In genomic region chr14:46800684-46801345, GRCm38 (mm10) we compare ENCODE assay signal across 20 mouse cellular contexts. TPM values are rescaled to one million over a fixed set of nuclear protein-coding genes. Genes with fewer than 3 reads are reported as not detected.
DNase-seq lines count a peak whose midpoint lies in the region; ATAC-seq and TF ChIP-seq lines count a peak whose summit lies in the region.
"Had no signal": no experiment of that assay in that cellular context is flagged by ENCODE, and none has a peak within 500 bp of the region (broad histone marks: within the 10 kb centered on the region; RNA-seq: fewer than 3 reads in every experiment).

No protein-coding gene starts in this region.

- no peaks in the 10 kb centered on the region for H3K4me1 ChIP-seq in limb, embryonic 14.5 days (ENCODE audit: control insufficient read depth, insufficient read depth, low read length)
- no peaks in the 10 kb centered on the region for H3K4me1 ChIP-seq in limb, embryonic 10.5 days
- H3K4me1 ChIP-seq: embryonic facial prominence, embryonic 12.5 days; forebrain, embryonic 15.5 days; limb, embryonic 13.5 days; neural tube, embryonic 13.5 days had no signal

- H3K36me3 ChIP-seq in limb, embryonic 14.5 days (ENCODE audit: control insufficient read depth, insufficient read depth, low read length) = 0 out of 2 replicates have a peak, but pooled peaks cover 3% of the 10 kb centered on the region
- H3K36me3 ChIP-seq in limb, embryonic 10.5 days = peaks cover 17% of the 10 kb centered on the region
- H3K36me3 ChIP-seq: forebrain, embryonic 15.5 days had no signal

- DNase-seq in limb, embryonic 14.5 days (ENCODE audit: low spot score) = peak; percentile 13
- DNase-seq in limb, embryonic 10.5 days (ENCODE audit: low spot score) = no peak
- DNase-seq in 3T3-L1 (ENCODE audit: low read depth, low spot score) (peak; percentile 73), ES-CJ7 (ENCODE audit: low read depth, low spot score) (peak; percentile 18)
- no peak for DNase-seq in right cerebral cortex, postnatal 10 days (ENCODE audit: low spot score in 2 of 2)
- no peak for DNase-seq in gastrocnemius, adult 18-20 months (ENCODE audit: low spot score)
- DNase-seq: adrenal gland, postnatal 25 days; cerebellum, postnatal 25 days; heart, postnatal 4 days; layer of hippocampus, postnatal 36 days; thymus, adult 2 months had no signal

- no peak overlapping the region for H3K9ac ChIP-seq in limb, embryonic 14.5 days (ENCODE audit: low read depth, low read length, severe bottlenecking)
- H3K9ac ChIP-seq: embryonic facial prominence, embryonic 12.5 days; forebrain, embryonic 15.5 days; heart, embryonic 12.5 days; limb, embryonic 13.5 days; neural tube, embryonic 13.5 days had no signal

- no peak for ATAC-seq in limb, embryonic 14.5 days (ENCODE audit: low FRiP score, low read depth)
- peak; percentile 98 for ATAC-seq in erythroid progenitor cell, adult 5-6 weeks (replicated peaks; ENCODE audit: low FRiP score, poor library complexity, severe bottlenecking)
- ATAC-seq: forebrain, embryonic 15.5 days; inflammation-experienced regulatory T-cells, adult 6 months had no signal

- H3K27ac ChIP-seq in limb, embryonic 14.5 days (replicated peaks; ENCODE audit: low read depth, low read length) = no peak overlapping the region
- no peak overlapping the region for H3K27ac ChIP-seq in limb, embryonic 10.5 days
- H3K27ac ChIP-seq: embryonic facial prominence, embryonic 12.5 days; forebrain, embryonic 15.5 days; limb, embryonic 13.5 days; macrophage; neural tube, embryonic 13.5 days had no signal

- no peaks in the 10 kb centered on the region for H3K27me3 ChIP-seq in limb, embryonic 14.5 days (ENCODE audit: control insufficient read depth, insufficient read depth, low read length)
- H3K27me3 ChIP-seq in limb, embryonic 10.5 days (ENCODE audit: low read depth, poor library complexity, severe bottlenecking) = no peaks in the 10 kb centered on the region
- H3K27me3 ChIP-seq: embryonic facial prominence, embryonic 12.5 days; forebrain, embryonic 15.5 days; heart, embryonic 12.5 days; limb, embryonic 13.5 days; neural tube, embryonic 13.5 days had no signal

- no peak overlapping the region for H3K4me3 ChIP-seq in limb, embryonic 14.5 days (replicated peaks; ENCODE audit: low read length)
- H3K4me3 ChIP-seq in limb, embryonic 10.5 days = no peak overlapping the region
- H3K4me3 ChIP-seq: embryonic facial prominence, embryonic 12.5 days; forebrain, embryonic 15.5 days; heart, embryonic 12.5 days; limb, embryonic 13.5 days; neural tube, embryonic 13.5 days had no signal

- TF ChIP-seq POLR2A in limb, embryonic 14.5 days (IDR thresholded peaks at IDR 0.05; ENCODE audit: borderline replicate concordance, extremely low read depth, insufficient read depth, insufficient read length) = no peak

- no peaks in the 10 kb centered on the region for H3K9me3 ChIP-seq in limb, embryonic 14.5 days (ENCODE audit: control insufficient read depth, low read length)
- H3K9me3 ChIP-seq in limb, embryonic 10.5 days (replicated peaks) = no peaks in the 10 kb centered on the region
- H3K9me3 ChIP-seq: embryonic facial prominence, embryonic 12.5 days; forebrain, embryonic 15.5 days; heart, embryonic 12.5 days; limb, embryonic 13.5 days; neural tube, embryonic 13.5 days had no signal

- H3K4me2 ChIP-seq in limb, embryonic 14.5 days (replicated peaks; ENCODE audit: low read depth, low read length, severe bottlenecking) = no peak overlapping the region
- H3K4me2 ChIP-seq: embryonic facial prominence, embryonic 12.5 days; forebrain, embryonic 15.5 days; heart, embryonic 12.5 days; limb, embryonic 13.5 days; neural tube, embryonic 13.5 days had no signal

- 65% methylated on average over 3 of the region's 3 CpGs for WGBS in limb, embryonic 14.5 days
- WGBS in limb, embryonic 10.5 days = 89% methylated on average over 3 of the region's 3 CpGs

RNA-seq across cellular contexts. Expression of gene Cnih1, which starts 12.6 kb away (rescaled TPM):
- polyA plus RNA-seq in limb, embryonic 14.5 days (2012; rRNA removed) = 104 and 120 TPM in 2 replicates
- 202 and 208 TPM in 2 replicates for polyA plus RNA-seq in limb, embryonic 14.5 days (2014; fragmentation: Nextera tagmentation; extraction: Ambion mirVana)
- 201 and 210 TPM in 2 replicates for polyA plus RNA-seq in limb, embryonic 10.5 days (2016; fragmentation: Nextera tagmentation; extraction: Ambion mirVana)
- total RNA-seq in erythroid progenitor cell, adult 5-6 weeks (2015; ENCODE audit: low replicate concordance) = 64.9 and 83.0 TPM in 2 replicates
- total RNA-seq in erythroid progenitor cell, adult 5-6 weeks (2017; ENCODE audit: low replicate concordance) = 31.4 and 51.3 TPM in 2 replicates
- total RNA-seq in gastrocnemius, adult 18-20 months (2021) = 10 to 100 TPM; 55.0 to 57.3 TPM

RNA-seq across cellular contexts. Expression of gene Gmfb, which starts 21.2 kb away (rescaled TPM):
- 42.3 and 45.3 TPM in 2 replicates for polyA plus RNA-seq in limb, embryonic 14.5 days (2012; rRNA removed)
- polyA plus RNA-seq in limb, embryonic 14.5 days (2014; fragmentation: Nextera tagmentation; extraction: Ambion mirVana) = 82.1 and 83.9 TPM in 2 replicates
- 98.4 and 99.9 TPM in 2 replicates for polyA plus RNA-seq in limb, embryonic 10.5 days (2016; fragmentation: Nextera tagmentation; extraction: Ambion mirVana)
- 19.3 and 24.5 TPM in 2 replicates for total RNA-seq in erythroid progenitor cell, adult 5-6 weeks (2015; ENCODE audit: low replicate concordance)
- 19.0 and 31.4 TPM in 2 replicates for total RNA-seq in erythroid progenitor cell, adult 5-6 weeks (2017; ENCODE audit: low replicate concordance)
- 10 to 100 TPM; 17.3 to 18.1 TPM for total RNA-seq in gastrocnemius, adult 18-20 months (2021)

RNA-seq across cellular contexts. Expression of gene Cgrrf1, which starts 31.1 kb away (rescaled TPM):
- polyA plus RNA-seq in limb, embryonic 14.5 days (2012; rRNA removed) = 17.2 and 19.5 TPM in 2 replicates
- 25.2 and 26.7 TPM in 2 replicates for polyA plus RNA-seq in limb, embryonic 14.5 days (2014; fragmentation: Nextera tagmentation; extraction: Ambion mirVana)
- polyA plus RNA-seq in limb, embryonic 10.5 days (2016; fragmentation: Nextera tagmentation; extraction: Ambion mirVana) = 31.3 and 31.5 TPM in 2 replicates
- total RNA-seq in erythroid progenitor cell, adult 5-6 weeks (2015; ENCODE audit: low replicate concordance) = 47.4 and 49.4 TPM in 2 replicates
- 51.3 and 56.2 TPM in 2 replicates for total RNA-seq in erythroid progenitor cell, adult 5-6 weeks (2017; ENCODE audit: low replicate concordance)
- 10 to 100 TPM; 48.2 to 52.4 TPM for total RNA-seq in gastrocnemius, adult 18-20 months (2021)

RNA-seq across cellular contexts. Expression of gene Cdkn3, which starts 40.5 kb away (rescaled TPM):
- 22.2 and 23.4 TPM in 2 replicates for polyA plus RNA-seq in limb, embryonic 14.5 days (2012; rRNA removed)
- 44.4 and 46.6 TPM in 2 replicates for polyA plus RNA-seq in limb, embryonic 14.5 days (2014; fragmentation: Nextera tagmentation; extraction: Ambion mirVana)
- polyA plus RNA-seq in limb, embryonic 10.5 days (2016; fragmentation: Nextera tagmentation; extraction: Ambion mirVana) = 36.0 and 39.0 TPM in 2 replicates
- total RNA-seq in erythroid progenitor cell, adult 5-6 weeks (2015; ENCODE audit: low replicate concordance) = 166 and 177 TPM in 2 replicates
- total RNA-seq in erythroid progenitor cell, adult 5-6 weeks (2017; ENCODE audit: low replicate concordance) = 251 and 256 TPM in 2 replicates
- total RNA-seq in gastrocnemius, adult 18-20 months (2021) = not detected
- total RNA-seq: gastrocnemius, adult 8-10 months; layer of hippocampus, postnatal 36 days had no signal

Comparison
In these comparisons a context has a peak if more than half of its experiments do, and no peak if none do; other contexts are left out.
1. DNase-seq: peak in limb, embryonic 14.5 days (single experiment), 3T3-L1 (single experiment) and ES-CJ7 (single experiment); none in limb, embryonic 10.5 days (single experiment), right cerebral cortex, postnatal 10 days (0 of 2) and gastrocnemius, adult 18-20 months (single experiment).